Mouse (Mus musculus) Patski (cell line): ENCODE results near the gene Banf2. TPM values are rescaled to one million over a fixed set of nuclear protein-coding genes. Genes with fewer than 3 reads are reported as not detected.

Source experiments
- ATAC-seq: fragments of 100-300 bp; one replicate; pipeline ENCODE4 v1.8.0; 2021
- CTCF ChIA-PET: fragments of 350-600 bp; sonication (Branson Sonifier 250); formaldehyde crosslinking; loops from one replicate; lab custom pipeline; 2022; ENCODE audit warnings: inconsistent platforms; lab: Charles Lee
- POLR2A ChIA-PET: fragments of 350-600 bp; sonication (Branson Sonifier 250); formaldehyde crosslinking; loops from one replicate; lab custom pipeline; 2022; ENCODE audit warnings: antibody characterized with exemption, inconsistent platforms; lab: Charles Lee
- DNase-seq: peaks from one replicate; pipeline ENCODE4 v3.0.0-alpha.2; 2011; ENCODE audit warnings: low read depth, low spot score
- H3K27me3 ChIP-seq: fragments of 371-371 bp; one replicate; pipeline ENCODE4 v1.5.1; 2021
- CTCF ChIP-seq: fragments of 100-300 bp; IDR thresholded peaks from one replicate; pipeline ENCODE4 v1.5.1; 2021
- in situ Hi-C: fragments of 300-500 bp; cut with MboI; formaldehyde crosslinking; loops from 3 replicates; pipeline ENCODE4 v1.11.1; 2018; ENCODE audit warnings: low pct_unique_long_range_greater_than_20kb, mixed read lengths
- polyA plus RNA-seq: library from polyadenylated mRNA; unstranded; gene quantifications from one replicate; pipeline ENCODE4 v1.2.3, GENCODE M21; 2021

The Banf2 gene
- polyA plus RNA-seq, 1 experiment from 2014 or later = not detected

DNA sequence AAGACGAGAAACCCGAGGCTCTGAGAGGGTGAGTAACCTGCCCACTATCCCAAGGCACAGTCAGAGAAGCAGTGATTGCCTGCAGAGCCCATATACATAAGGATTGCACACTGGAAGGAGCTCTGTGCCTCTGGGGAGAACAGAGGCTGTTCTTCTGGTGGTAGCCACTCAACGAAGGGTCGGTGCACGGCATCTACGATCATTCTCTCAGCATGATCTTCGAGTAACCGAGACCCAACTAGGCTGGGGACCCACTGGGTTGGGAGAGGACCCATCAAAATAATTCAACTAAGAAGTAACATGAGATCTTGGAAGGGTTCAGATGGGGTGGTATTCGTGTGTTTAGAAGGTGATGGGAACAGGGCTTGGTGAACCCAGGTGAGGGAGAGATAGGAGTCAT, 17.0 kb upstream of the Banf2 start:
- ChIA-PET CTCF (no interaction called here), POLR2A (no interaction called here)

DNA sequence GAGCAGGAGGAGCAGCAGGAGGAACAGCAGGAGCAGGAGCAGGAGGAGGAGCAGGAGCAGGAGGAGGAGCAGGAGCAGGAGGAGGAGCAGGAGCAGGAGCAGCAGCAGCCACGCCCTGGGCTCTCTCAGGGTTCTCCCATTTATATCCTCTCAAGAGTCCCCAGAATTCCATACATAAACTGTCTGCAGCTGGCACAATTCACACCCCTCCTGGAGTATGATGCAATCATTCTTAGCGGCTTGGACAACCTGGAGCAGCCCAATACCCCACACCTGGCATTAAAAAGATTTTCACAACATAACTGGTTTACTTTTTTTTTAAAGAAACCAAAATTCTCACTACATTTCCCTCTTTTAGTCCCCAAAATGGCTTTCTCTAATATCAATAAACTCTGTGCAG, 12.9 kb upstream of the Banf2 start:
- no peak for TF ChIP-seq CTCF

More for the DNA sequence above, 17.0 kb upstream of the Banf2 start:
- TF ChIP-seq CTCF = no peak
- DNase-seq = no peak
- in situ Hi-C loops = loop anchor here (10.0 kb wide), 1 partner anchor 169 kb away; no protein-coding TSS in a partner anchor
- H3K27me3 ChIP-seq = no peaks in the 10 kb centered on the region
- ATAC-seq = no peak

DNA sequence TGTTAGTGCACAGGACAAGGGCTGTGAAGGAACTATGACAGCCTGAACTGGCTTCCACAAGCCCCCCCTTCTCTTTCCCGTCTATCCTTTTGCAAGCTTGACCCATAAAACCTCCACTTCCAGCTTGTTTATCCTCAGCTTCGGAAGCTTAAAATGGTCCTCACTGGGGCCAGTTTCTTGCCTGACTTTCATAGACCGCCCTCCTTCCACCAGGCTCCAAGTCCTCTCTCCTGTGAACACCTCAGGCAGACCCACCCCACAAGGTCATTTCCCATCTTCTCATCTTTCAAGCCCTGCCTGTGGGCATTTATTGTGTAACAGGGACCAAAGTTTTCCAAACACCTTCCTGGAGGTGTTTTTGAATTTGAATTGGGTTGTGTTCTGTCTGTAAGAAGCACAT, 10.4 kb upstream of the Banf2 start:
- no peak for DNase-seq
- in situ Hi-C loops = loop anchor here (5.0 kb wide), 1 partner anchor 40 kb away; no protein-coding TSS in a partner anchor
- H3K27me3 ChIP-seq = peaks cover 3% of the 10 kb centered on the region
- TF ChIP-seq CTCF = no peak
- ChIA-PET POLR2A (no interaction called here), CTCF (interaction anchor here (0.8 kb wide), 1 partner anchor 10 kb away, joined by 3 read pairs; no protein-coding TSS in a partner anchor)
- ATAC-seq = no peak

More for the DNA sequence above, 12.9 kb upstream of the Banf2 start:
- in situ Hi-C loops = loop anchor here (5.0 to 10.0 kb wide), 2 partner anchors 42 to 165 kb away; no protein-coding TSS in a partner anchor
- ATAC-seq = no peak
- CTCF ChIA-PET = no interaction called here
- DNase-seq = no peak
- no peaks in the 10 kb centered on the region for H3K27me3 ChIP-seq
- POLR2A ChIA-PET = no interaction called here

DNA sequence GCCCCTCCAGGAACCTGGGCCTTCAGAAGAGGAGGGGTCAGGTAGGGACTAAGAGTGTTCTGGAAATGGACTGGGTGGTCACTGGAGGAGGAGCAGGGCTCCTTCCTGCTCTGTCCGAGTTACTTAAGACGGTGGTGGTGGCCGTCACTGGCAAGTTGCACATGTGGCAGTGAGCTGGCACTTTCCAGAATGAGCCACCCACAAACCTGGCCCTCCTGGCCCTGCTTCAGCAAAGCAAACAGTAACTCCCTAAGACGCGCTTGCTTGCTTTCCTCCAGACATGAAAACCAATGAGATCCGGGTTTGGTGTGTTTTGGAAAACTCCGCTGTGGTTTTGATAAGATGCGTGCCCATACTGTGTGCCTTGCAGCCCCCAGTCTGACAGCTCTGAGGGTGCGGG, 7.5 kb upstream of the Banf2 start:
- no peak for ATAC-seq
- in situ Hi-C loops = no loop called here
- TF ChIP-seq CTCF = no peak
- peaks cover 3% of the 10 kb centered on the region for H3K27me3 ChIP-seq
- ChIA-PET CTCF (no interaction called here), POLR2A (no interaction called here)
- no peak for DNase-seq

DNA sequence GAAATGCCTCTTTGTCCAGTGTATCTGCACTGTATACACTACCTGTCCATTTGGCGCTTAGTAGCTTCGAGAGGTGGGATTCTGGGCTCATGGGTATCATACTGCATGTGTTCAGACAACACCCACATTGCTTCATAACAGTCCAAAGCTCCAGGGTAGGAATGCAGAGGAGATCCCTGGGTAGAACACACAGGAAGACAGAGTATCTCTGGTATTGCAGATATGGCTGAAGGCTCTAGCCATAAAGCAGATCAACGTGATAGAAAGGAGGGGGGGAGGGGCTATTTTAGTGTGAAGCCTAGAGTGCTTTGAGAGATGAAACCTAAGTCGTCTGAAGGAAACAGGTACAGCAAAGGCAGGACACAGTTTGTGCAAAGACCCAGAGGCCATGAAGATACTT, 6.4 kb upstream of the Banf2 start:
- DNase-seq (no peak), ATAC-seq (no peak)
- TF ChIP-seq CTCF = no peak
- ChIA-PET POLR2A (no interaction called here), CTCF (no interaction called here)
- peaks cover 3% of the 10 kb centered on the region for H3K27me3 ChIP-seq
- in situ Hi-C loops = no loop called here

DNA sequence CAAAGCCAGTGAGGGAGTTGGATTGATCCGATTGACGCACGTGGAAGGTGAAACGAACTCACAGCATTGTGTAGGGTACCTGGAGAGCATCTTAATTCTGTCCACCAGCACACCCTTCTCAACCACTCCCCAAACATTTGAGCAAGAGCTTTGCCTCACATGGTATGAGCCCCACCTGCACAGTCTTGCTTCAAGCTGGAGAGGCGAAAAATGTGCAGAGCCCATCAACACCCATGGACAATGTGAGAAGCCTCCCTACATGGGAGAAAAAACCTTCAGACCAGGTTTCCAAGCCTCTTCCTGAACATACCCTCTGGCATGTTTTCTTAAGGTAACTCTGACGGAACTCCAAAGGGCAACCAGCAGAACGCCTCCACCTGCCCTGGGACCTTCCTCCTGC, 2.1 kb upstream of the Banf2 start:
- DNase-seq (no peak), ATAC-seq (no peak)
- POLR2A ChIA-PET = no interaction called here
- CTCF ChIA-PET = no interaction called here
- H3K27me3 ChIP-seq = peaks cover 3% of the 10 kb centered on the region
- no peak for TF ChIP-seq CTCF
- in situ Hi-C loops = no loop called here

DNA sequence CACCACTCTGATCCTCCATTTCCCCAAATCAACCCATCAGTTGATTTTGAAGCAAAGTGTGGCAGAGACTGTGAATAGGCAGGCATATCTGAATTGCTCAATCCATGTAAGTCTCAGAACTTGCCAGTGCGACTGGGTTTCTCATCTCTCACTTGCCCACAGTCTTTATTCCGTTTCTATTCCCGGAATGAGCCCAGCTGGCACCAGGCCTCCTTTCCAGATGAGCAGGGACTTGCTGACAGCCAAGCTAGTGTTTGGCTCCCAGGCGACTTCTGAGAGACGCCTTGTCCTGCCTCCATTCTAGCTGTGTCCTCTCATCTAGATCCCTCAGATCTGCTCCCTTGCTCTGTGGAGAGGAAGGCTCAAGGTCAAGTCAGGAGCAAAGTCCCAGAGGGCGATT, 11.9 kb downstream of the Banf2 start:
- CTCF ChIA-PET = no interaction called here
- POLR2A ChIA-PET = no interaction called here
- in situ Hi-C loops = no loop called here

DNA sequence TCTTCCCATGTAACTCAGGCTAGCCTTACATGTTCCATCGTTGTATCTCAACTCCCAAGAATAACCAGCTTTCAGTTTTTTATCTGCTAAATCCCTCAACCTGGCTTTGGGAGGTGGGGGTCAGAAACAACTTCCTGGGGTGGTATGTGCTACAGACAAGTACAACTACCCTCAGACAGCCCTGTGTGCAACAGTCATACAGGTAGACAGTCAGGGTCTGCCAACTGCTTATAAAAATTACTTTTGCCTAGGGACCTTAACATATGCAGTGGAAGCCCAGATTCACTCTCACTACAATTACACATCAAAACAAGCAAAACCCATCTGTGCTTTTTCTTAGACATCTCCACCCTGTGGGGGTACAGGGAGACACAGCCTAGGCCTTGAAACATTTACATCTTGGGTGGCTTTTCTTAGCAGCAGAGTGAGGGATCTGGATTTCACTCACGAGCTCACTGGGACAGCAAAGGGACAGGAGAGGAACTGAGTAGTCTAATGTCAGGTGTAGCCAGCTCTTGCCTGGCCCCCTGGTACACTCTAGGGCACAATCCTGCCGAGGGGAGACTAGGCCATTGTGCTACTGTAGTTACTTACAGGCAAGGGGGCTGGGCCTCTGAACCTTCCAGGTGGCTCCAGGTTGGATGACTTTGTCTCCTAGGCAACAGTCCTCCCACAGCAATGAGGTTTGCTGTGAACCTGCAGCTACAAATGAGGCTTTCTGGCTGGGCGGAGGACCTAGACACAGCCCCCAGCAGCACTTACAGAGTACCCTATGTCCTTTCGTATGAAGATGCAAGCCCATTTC, 13.1 kb downstream of the Banf2 start:
- DNase-seq (no peak), ATAC-seq (no peak)
- in situ Hi-C loops = no loop called here
- no peaks in the 10 kb centered on the region for H3K27me3 ChIP-seq
- POLR2A ChIA-PET = no interaction called here
- CTCF ChIA-PET = interaction anchor here (1.2 kb wide), 1 partner anchor 28 kb away, joined by 3 read pairs; no protein-coding TSS in a partner anchor
- no peak for TF ChIP-seq CTCF

More for the DNA sequence above, 11.9 kb downstream of the Banf2 start:
- TF ChIP-seq CTCF = no peak
- ATAC-seq (no peak), DNase-seq (no peak)
- H3K27me3 ChIP-seq = no peaks in the 10 kb centered on the region

DNA sequence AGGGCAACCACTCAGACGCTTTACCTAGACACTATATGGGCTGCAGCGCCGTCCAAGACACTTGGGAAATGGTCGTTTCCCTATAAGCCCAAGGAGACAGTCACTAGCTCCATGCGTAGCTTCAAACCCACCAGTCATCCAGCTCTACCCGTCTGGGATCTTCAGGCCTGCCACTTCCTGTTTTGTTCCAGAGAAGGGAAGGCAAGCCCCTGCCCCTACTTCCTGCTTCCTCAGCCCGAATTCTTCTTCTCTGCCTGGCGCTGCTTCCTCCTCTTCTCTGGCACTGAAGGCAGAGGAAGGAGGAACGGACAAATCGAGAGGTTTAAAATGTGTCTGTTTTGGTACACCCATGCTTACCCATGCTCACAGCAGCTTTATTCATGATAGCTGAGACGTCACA, 14.1 kb downstream of the Banf2 start:
- ATAC-seq = no peak
- POLR2A ChIA-PET = no interaction called here
- in situ Hi-C loops = no loop called here
- CTCF ChIA-PET = interaction anchor here (1.2 kb wide), 1 partner anchor 29 kb away, joined by 3 read pairs; no protein-coding TSS in a partner anchor
- TF ChIP-seq CTCF = no peak
- H3K27me3 ChIP-seq = no peaks in the 10 kb centered on the region
- DNase-seq = no peak

DNA sequence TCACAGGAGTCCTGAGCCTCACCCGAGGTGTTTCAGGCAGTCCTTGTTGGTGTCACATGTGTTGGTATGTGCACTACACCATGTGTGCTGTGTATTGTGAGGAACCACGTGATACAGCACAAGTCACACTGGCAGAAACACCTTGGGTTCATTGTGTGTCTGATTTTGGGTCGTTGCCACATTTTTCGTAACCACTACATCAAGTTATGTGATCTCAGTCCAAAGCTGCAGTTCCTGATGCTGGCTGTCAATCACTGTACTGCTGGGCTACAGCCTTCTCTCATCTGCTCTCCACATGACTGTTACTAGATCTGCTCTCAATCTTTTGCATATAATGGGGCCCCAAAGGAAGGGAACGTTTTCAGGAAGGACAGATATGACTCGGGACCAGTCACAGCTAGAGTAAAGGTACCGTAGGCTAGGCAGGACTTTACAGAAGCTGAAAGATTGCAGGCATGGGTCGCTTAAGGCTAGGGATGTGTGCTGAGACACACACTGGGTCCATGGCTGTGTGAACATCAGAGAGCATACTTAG, 17.4 kb downstream of the Banf2 start:
- H3K27me3 ChIP-seq = no peaks in the 10 kb centered on the region
- ChIA-PET POLR2A (no interaction called here), CTCF (no interaction called here)
- TF ChIP-seq CTCF = no peak
- ATAC-seq (no peak), DNase-seq (no peak)
- in situ Hi-C loops = no loop called here

DNA sequence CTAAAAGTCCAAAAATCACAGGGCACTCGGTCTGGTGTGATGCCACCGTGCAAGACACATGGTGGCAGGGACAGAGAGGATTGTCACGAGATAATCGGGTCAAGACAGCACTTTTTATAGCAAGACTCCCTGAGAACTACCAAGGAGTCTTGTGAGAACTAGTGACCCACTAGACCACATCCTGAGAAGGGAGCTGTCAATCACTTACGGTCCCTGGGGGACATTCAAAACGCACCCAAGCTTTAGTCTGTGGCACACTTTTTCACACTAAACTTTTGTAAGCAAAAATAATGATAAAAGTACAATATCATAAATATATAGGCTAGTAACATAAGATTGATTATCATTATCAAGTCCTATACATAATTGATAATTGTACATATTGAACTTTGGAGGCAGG, 18.0 kb downstream of the Banf2 start:
- ATAC-seq = no peak
- in situ Hi-C loops = no loop called here

More for the DNA sequence above, 18.0 kb downstream of the Banf2 start:
- CTCF ChIA-PET = no interaction called here
- no peak for TF ChIP-seq CTCF
- POLR2A ChIA-PET = no interaction called here
- no peak for DNase-seq
- no peaks in the 10 kb centered on the region for H3K27me3 ChIP-seq
